In the genomic region with DNA sequence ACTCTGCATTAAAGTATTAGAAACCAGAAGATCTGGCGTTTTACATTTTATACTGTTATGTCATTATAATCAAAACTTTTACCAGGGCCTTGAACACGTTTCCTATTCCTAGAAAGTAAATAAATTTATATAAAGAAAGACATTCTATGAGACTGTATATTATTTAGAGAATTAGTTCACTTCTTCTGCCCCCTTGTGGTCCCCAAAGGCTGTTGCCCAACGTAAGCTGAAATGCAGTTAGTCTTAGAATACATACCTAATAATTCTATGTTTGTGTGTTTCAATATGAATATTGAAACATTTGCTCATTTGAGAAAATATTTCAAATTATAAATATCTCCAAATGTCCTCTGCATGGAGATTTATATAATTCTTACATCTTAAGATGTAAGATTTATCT, we compare ENCODE assay signal across 11 mouse cellular contexts. TPM values are rescaled to one million over a fixed set of nuclear protein-coding genes. Genes with fewer than 3 reads are reported as not detected.
DNase-seq lines count a peak whose midpoint lies in the region; ATAC-seq and TF ChIP-seq lines count a peak whose summit lies in the region.
"Had no signal": no experiment of that assay in that cellular context is flagged by ENCODE, and none has a peak within 500 bp of the region (broad histone marks: within the 10 kb centered on the region; RNA-seq: fewer than 3 reads in every experiment).

No protein-coding gene starts in this region.

- H3K27ac ChIP-seq in left cerebral cortex, adult 2 months, result no peak overlapping the region
- H3K27ac ChIP-seq in forebrain, embryonic 16.5 days (ENCODE audit: low read length), result no peak overlapping the region
- H3K27ac ChIP-seq: embryonic facial prominence, embryonic 12.5 days; hindbrain, embryonic 13.5 days; liver, embryonic 15.5 days had no signal

- DNase-seq in cerebellum, postnatal 10 days, result peak; percentile 42 to 64
- no peak for DNase-seq in cerebellum, postnatal 36 days
- DNase-seq in left cerebral cortex, adult 2 months (ENCODE audit: extremely low spot score in 1 of 2, low spot score in 2 of 2), result no peak
- no peak for DNase-seq in left cerebral cortex, adult 9 months (ENCODE audit: low spot score in 2 of 2)
- DNase-seq in CD4-positive helper T cell, adult 2 months (ENCODE audit: low read depth, low spot score), result peak; percentile 7
- no peak for DNase-seq in urinary bladder, postnatal 14 days (ENCODE audit: low spot score)

- no peak overlapping the region for H3K9ac ChIP-seq in forebrain, embryonic 16.5 days (replicated peaks; ENCODE audit: low read depth, low read length)
- H3K9ac ChIP-seq: embryonic facial prominence, embryonic 12.5 days; hindbrain, embryonic 13.5 days; liver, embryonic 15.5 days had no signal

- ATAC-seq in forebrain, embryonic 16.5 days, result peak; percentile 58; the same call in 1 of the 2 replicates
- no peak for ATAC-seq in erythroblast, adult 5-6 weeks (replicated peaks; ENCODE audit: low FRiP score, poor library complexity, severe bottlenecking)

- peak; percentile 72 for TF ChIP-seq CTCF in left cerebral cortex, adult 2 months (IDR thresholded peaks at IDR 0.05)

- intact Hi-C loops in left cerebral cortex, adult 2 months (cut with DNase I), result loop anchor here (5.0 kb wide), 3 partner anchors 184 to 934 kb away; no protein-coding TSS in a partner anchor

- H3K4me1 ChIP-seq in forebrain, embryonic 16.5 days (replicated peaks; ENCODE audit: control insufficient read depth, insufficient read depth, low read length), result no peaks in the 10 kb centered on the region
- H3K4me1 ChIP-seq: embryonic facial prominence, embryonic 12.5 days; hindbrain, embryonic 13.5 days; liver, embryonic 15.5 days had no signal

- H3K4me3 ChIP-seq in left cerebral cortex, adult 2 months, result no peak overlapping the region
- no peak overlapping the region for H3K4me3 ChIP-seq in forebrain, embryonic 16.5 days (replicated peaks; ENCODE audit: low read length)
- H3K4me3 ChIP-seq: embryonic facial prominence, embryonic 12.5 days; hindbrain, embryonic 13.5 days; liver, embryonic 15.5 days had no signal

- no peaks in the 10 kb centered on the region for H3K9me3 ChIP-seq in forebrain, embryonic 16.5 days (ENCODE audit: control insufficient read depth, low read length)
- H3K9me3 ChIP-seq: embryonic facial prominence, embryonic 12.5 days; hindbrain, embryonic 13.5 days; liver, embryonic 15.5 days had no signal

- no peak overlapping the region for H3K4me2 ChIP-seq in forebrain, embryonic 16.5 days (ENCODE audit: low read length)
- H3K4me2 ChIP-seq: embryonic facial prominence, embryonic 12.5 days; hindbrain, embryonic 13.5 days; liver, embryonic 15.5 days had no signal

- H3K27me3 ChIP-seq in forebrain, embryonic 16.5 days (replicated peaks; ENCODE audit: control insufficient read depth, insufficient read depth, low read length), result no peaks in the 10 kb centered on the region
- H3K27me3 ChIP-seq: embryonic facial prominence, embryonic 12.5 days; hindbrain, embryonic 13.5 days; liver, embryonic 15.5 days had no signal

- WGBS in forebrain, embryonic 16.5 days, result 33% methylated on average over 3 of the region's 3 CpGs

- no peaks in the 10 kb centered on the region for H3K36me3 ChIP-seq in forebrain, embryonic 16.5 days (ENCODE audit: control insufficient read depth, insufficient read depth)
- H3K36me3 ChIP-seq: embryonic facial prominence, embryonic 12.5 days; hindbrain, embryonic 13.5 days; liver, embryonic 15.5 days had no signal

RNA-seq across cellular contexts. Expression of gene Sucnr1, which starts 25.2 kb away (rescaled TPM):
- not detected for total RNA-seq in left cerebral cortex, adult 2 months (2021)
- not detected in 2 replicates for polyA plus RNA-seq in forebrain, embryonic 16.5 days (2015; fragmentation: Nextera tagmentation; extraction: Ambion mirVana)
- total RNA-seq in erythroblast, adult 5-6 weeks (2015; ENCODE audit: low replicate concordance), result not detected in 2 replicates
- total RNA-seq in erythroblast, adult 5-6 weeks (2017; ENCODE audit: low replicate concordance), result 1.3 TPM in 1 of 2 replicates, not detected in the other
- polyA plus RNA-seq: embryonic facial prominence, embryonic 12.5 days; hindbrain, embryonic 13.5 days had no signal

RNA-seq across cellular contexts. Expression of gene Aadac, which starts 30.9 kb away (rescaled TPM):
- total RNA-seq in left cerebral cortex, adult 2 months (2021), result not detected
- not detected in 2 replicates for polyA plus RNA-seq in forebrain, embryonic 16.5 days (2015; fragmentation: Nextera tagmentation; extraction: Ambion mirVana)
- total RNA-seq in erythroblast, adult 5-6 weeks (2015; ENCODE audit: low replicate concordance), result not detected in 2 replicates
- total RNA-seq in erythroblast, adult 5-6 weeks (2017; ENCODE audit: low replicate concordance), result not detected in 2 replicates
- polyA plus RNA-seq: hindbrain, embryonic 13.5 days had no signal

RNA-seq across cellular contexts. Expression of gene Aadacl2, which starts 49.9 kb away (rescaled TPM):
- not detected for total RNA-seq in left cerebral cortex, adult 2 months (2021)
- not detected in 2 replicates for polyA plus RNA-seq in forebrain, embryonic 16.5 days (2015; fragmentation: Nextera tagmentation; extraction: Ambion mirVana)
- not detected in 2 replicates for total RNA-seq in erythroblast, adult 5-6 weeks (2015; ENCODE audit: low replicate concordance)
- not detected in 2 replicates for total RNA-seq in erythroblast, adult 5-6 weeks (2017; ENCODE audit: low replicate concordance)
- polyA plus RNA-seq: embryonic facial prominence, embryonic 12.5 days; hindbrain, embryonic 13.5 days; liver, embryonic 15.5 days had no signal

Comparison
In these comparisons a context has a peak if more than half of its experiments do, and no peak if none do; other contexts are left out.
1. DNase-seq: peak in cerebellum, postnatal 10 days (2 of 2) and CD4-positive helper T cell, adult 2 months (single experiment); none in cerebellum, postnatal 36 days (0 of 2), left cerebral cortex, adult 2 months (0 of 2), left cerebral cortex, adult 9 months (0 of 2) and urinary bladder, postnatal 14 days (single experiment).